Mouse (Mus musculus) right cerebral cortex, postnatal 10 days (tissue): Measurements from ENCODE around the gene Gm21663.
"Not testable (repeated sequence)": the region's sequence is repeated elsewhere in the genome, so short reads cannot be mapped to it uniquely, and the experiment has no call there.

Source experiments
- DNase-seq, 2 experiments: peaks; one replicate each; pipeline ENCODE4 v3.0.0; 2021; ENCODE audit warnings: low spot score in 2 of 2

The Gm21663 gene

GRCm38 (mm10) chr5:25942281-25942680 lies at the start of gene Gm21663:
Gene Gm21663, minus strand, starts transcription at chr5:25942381.
- DNase-seq, result not testable (repeated sequence)

DNA sequence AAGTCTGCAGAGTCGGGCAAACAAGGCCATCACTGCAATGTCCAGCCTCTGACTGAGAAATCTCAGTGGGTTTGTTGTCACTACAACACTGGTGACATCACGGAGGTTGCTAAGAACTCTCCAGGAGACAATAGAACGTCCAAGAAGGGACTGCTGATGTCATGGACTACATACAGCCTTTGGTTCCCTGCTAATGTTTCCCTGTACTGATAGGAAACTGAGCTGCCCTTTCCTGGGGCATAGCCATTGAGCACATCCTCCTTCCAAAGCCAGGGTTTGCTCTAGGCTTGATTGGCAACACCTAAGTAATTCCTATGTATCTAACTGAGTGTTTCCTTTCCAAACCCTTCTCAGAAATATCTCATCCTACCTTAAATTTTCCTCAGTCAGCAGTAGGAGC lies 46.4 kb upstream of the Gm21663 start, which contains the start of gene Gm21698:
Gm21698 (minus strand) TSS at position 101 of the 400 bp plus-strand sequence.
- not testable (repeated sequence) for DNase-seq

DNA sequence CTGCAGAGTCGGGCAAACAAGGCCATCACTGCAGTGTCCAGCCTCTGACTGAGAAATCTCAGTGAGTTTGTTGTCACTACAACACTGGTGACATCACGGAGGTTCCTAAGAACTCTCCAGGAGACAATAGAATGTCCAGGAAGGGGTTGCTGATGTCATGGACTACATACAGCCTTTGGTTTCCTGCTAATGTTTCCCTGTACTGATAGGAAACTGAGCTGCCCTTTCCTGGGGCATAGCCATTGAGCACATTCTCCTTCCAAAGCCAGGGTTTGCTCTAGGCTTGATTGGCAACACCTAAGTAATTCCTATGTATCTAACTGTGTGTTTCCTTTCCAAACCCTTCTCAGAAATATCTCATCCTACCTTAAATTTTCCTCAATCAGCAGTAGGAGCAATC lies 30.4 kb upstream of the Gm21663 start, which contains the start of gene Gm21680:
Gm21680 (minus strand) TSS at position 101 of the 400 bp plus-strand sequence.
- not testable (repeated sequence) for DNase-seq

GRCm38 (mm10) chr5:25957050-25957449 lies 14.9 kb upstream of the Gm21663 start:
- not testable (repeated sequence) for DNase-seq

DNA sequence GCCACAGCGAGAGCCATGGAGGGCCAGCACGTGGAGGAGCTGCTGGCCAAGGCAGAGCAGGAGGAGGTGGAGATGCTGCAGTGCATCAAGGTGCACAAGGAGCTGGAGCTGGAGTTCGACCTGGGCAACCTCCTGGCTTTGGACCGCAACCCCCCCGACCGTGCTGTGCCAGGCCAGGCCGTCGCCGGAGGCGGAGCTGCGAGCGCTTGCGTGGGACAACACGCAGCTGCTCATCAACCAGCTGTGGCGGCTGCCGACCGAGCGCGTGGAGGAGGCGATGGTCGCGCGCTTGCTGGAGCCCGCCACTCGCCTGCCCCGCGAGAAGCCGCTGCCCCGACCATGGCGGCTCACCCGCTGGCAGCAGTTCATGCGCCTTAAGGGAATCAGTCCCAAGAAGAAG lies 14.4 kb upstream of the Gm21663 start:
- DNase-seq, result peak in 1 of 2 experiments; percentile 21

GRCm38 (mm10) chr5:25954317-25954716 lies 12.1 kb upstream of the Gm21663 start, which contains the start of gene Gm21671:
Gene Gm21671, minus strand, starts transcription at chr5:25954417.
- DNase-seq, result not testable (repeated sequence)

DNA sequence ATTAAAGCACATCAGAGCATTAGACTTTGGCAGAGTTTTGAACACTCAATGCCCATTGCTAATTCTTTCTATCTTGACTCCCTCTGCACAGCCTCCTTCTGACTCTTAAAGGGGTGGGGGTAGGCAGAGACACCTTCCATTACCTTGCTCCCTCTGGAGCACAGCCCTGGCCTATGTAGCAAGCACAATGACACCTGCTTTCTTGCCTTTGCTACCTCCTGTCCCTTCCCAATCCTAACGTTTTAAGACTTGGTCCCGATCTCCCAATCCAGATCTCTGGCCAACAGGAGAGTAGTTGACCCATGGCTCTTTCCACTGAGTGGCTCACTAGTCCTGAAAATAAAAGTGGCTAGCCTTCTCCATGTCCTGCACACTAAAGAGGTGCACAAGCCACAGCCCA lies 3.2 kb upstream of the Gm21663 start:
- not testable (repeated sequence) for DNase-seq

DNA sequence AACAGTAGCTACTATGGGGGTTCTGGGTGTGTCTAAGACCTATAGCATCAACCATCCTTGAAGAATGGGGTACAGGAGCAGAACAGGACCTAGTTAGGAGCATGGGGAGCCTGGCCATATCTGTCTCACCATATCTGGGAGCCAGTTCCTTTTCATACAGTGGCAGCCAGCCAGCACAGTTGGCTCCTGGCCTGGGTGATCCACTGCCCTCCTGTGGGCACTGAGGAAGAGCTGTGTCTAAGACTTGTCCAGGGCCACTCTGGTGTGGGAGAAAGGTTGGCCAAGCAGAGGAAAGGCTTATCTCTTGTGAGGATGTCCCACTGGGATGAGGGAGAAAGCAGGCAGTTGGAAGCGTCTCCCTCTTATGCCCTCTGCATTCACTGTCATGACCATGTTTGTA lies 50.9 kb downstream of the Gm21663 start:
- DNase-seq, result peak; percentile 36 to 56

DNA sequence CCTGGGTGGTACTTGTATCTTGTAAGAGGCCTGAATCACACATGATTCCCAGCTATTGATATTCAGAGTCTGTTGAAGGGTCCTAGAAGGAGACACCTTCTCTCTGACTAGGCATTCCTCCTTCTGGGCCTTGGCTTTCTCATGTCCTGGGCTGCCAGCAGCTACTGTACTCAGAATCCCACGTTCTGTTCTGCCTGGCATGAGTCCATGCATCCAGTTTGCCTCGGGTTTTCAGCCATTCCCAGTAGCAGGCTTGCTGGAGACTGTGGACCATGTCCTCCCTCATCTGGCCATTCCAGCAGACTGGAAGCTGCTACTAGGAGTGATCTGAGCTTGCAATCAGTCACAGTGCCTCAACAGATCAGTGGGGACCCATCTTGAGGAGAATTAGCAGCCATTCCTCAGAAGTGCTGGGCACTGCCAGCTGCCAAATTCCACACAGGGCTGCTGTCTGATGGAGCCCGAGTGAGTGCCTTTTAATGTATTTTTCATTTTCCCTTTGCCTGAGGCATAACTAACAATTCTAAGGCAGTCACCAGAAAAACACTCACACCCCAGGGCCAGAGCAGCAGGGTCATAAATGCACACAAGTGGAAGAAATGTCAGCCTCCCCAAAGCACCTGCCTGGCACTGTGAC lies 52.3 kb downstream of the Gm21663 start:
- peak; percentile 43 to 47 for DNase-seq

GRCm38 (mm10) chr5:25886708-25887107 lies 55.5 kb downstream of the Gm21663 start:
- no peak for DNase-seq
